ENCODE assay signal across 8 mouse cellular contexts in the genomic region with DNA sequence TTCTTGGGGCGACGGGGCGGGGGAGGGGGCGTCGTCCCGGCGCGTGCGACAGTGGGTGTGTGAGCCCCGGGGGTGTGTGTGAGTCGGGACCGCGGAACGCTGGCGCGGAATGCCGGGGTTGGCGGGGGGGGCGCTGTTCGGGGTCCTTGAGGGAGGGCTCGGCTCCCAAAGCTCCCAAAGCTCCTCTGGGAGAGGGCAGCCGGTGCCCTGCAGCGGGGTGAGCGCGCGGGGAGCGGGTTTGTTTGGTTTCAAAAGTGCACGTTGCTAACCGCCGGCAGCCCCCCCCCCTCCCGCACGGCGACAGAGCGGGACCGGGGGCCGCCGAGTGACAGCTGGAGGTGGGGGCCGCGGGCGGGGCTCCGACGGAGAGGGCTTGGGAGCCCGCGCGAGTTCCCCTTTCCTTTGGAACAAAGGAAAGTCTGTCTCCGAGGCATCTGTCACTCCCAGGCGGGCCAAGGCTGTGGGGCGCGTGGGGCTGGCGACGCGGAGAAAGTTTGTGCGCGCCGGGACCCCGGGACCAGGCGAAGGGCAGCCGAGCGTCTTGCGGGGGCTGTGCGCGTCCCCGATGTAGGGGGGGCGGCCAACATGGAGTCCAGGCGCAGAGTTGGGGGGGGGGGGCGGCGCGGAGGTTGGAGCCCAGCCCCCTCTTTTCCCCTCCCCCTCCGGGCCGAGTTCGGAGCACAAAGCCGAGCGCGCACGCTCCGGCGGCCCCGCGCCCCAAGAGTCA. TPM values are rescaled to one million over a fixed set of nuclear protein-coding genes. Genes with fewer than 3 reads are reported as not detected.
DNase-seq lines count a peak whose midpoint lies in the region; ATAC-seq and TF ChIP-seq lines count a peak whose summit lies in the region.

No protein-coding gene starts in this region.

- peak; percentile 93 for DNase-seq in heart, adult 11 months
- DNase-seq in heart, adult 9 months (ENCODE audit: low spot score in 2 of 2) = no peak
- DNase-seq in embryonic facial prominence, embryonic 11.5 days (ENCODE audit: low spot score) = peak; percentile 84
- DNase-seq in ovary, postnatal 14 days (ENCODE audit: low spot score) = peak; percentile 33

- H3K36me3 ChIP-seq in E14TG2a.4 (ENCODE audit: insufficient read depth, low read length) = peaks cover 49% of the 10 kb centered on the region
- no peaks in the 10 kb centered on the region; the same call in 1 of the 2 replicates for H3K36me3 ChIP-seq in embryonic facial prominence, embryonic 11.5 days (replicated peaks; ENCODE audit: control insufficient read depth, insufficient read depth, low read depth, low read length)
- peaks cover 4% of the 10 kb centered on the region for H3K36me3 ChIP-seq in hindbrain, embryonic 12.5 days
- no peaks in the 10 kb centered on the region for H3K36me3 ChIP-seq in liver, embryonic 16.5 days (ENCODE audit: control insufficient read depth, insufficient read depth)

- H3K4me3 ChIP-seq in E14TG2a.4 (replicated peaks; ENCODE audit: low read length) = peak overlapping the region; percentile 92
- H3K4me3 ChIP-seq in embryonic facial prominence, embryonic 11.5 days (ENCODE audit: low read depth, low read length) = peak overlapping the region; percentile 95
- H3K4me3 ChIP-seq in hindbrain, embryonic 12.5 days = peak overlapping the region; percentile 75
- H3K4me3 ChIP-seq in liver, embryonic 16.5 days (ENCODE audit: low read depth, low read length) = peak overlapping the region; percentile 71

- peak overlapping the region; percentile 96 for H3K27ac ChIP-seq in embryonic facial prominence, embryonic 11.5 days (replicated peaks; ENCODE audit: low read depth, low read length)
- H3K27ac ChIP-seq in hindbrain, embryonic 12.5 days = peak overlapping the region; percentile 91
- H3K27ac ChIP-seq in liver, embryonic 16.5 days (ENCODE audit: low read length) = peak overlapping the region; percentile 67

- H3K4me2 ChIP-seq in embryonic facial prominence, embryonic 11.5 days (ENCODE audit: low read depth, low read length) = peak overlapping the region; percentile 96
- H3K4me2 ChIP-seq in hindbrain, embryonic 12.5 days (replicated peaks) = peak overlapping the region; percentile 87
- H3K4me2 ChIP-seq in liver, embryonic 16.5 days (ENCODE audit: low read depth, low read length) = peak overlapping the region; percentile 92

- ATAC-seq in embryonic facial prominence, embryonic 11.5 days (replicated peaks; ENCODE audit: insufficient number of reproducible peaks, low FRiP score, low TSS enrichment, low read depth) = peak; percentile 26; the same call in 1 of the 2 replicates
- peak; percentile 32 for ATAC-seq in hindbrain, embryonic 12.5 days (ENCODE audit: low FRiP score)
- ATAC-seq in liver, embryonic 16.5 days (ENCODE audit: low read depth) = 0 out of 2 replicates have a peak, but pooled peaks have one; percentile 17
- ATAC-seq in erythroid progenitor cell, adult 5-6 weeks (replicated peaks; ENCODE audit: low FRiP score, poor library complexity, severe bottlenecking) = no peak

- H3K27me3 ChIP-seq in E14TG2a.4 (ENCODE audit: insufficient read depth, low read length) = no peaks in the 10 kb centered on the region
- H3K27me3 ChIP-seq in embryonic facial prominence, embryonic 11.5 days (ENCODE audit: control insufficient read depth, insufficient read depth, low read length) = no peaks in the 10 kb centered on the region
- H3K27me3 ChIP-seq in hindbrain, embryonic 12.5 days = no peaks in the 10 kb centered on the region; the same call in 1 of the 2 replicates
- H3K27me3 ChIP-seq in liver, embryonic 16.5 days (ENCODE audit: control insufficient read depth, insufficient read depth, low read depth, low read length) = no peaks in the 10 kb centered on the region

- 0 out of 2 replicates have a peak, but pooled peaks cover 6% of the 10 kb centered on the region for H3K9me3 ChIP-seq in E14TG2a.4 (ENCODE audit: low read length)
- no peaks in the 10 kb centered on the region for H3K9me3 ChIP-seq in embryonic facial prominence, embryonic 11.5 days (replicated peaks; ENCODE audit: control insufficient read depth, low read length)
- no peaks in the 10 kb centered on the region for H3K9me3 ChIP-seq in hindbrain, embryonic 12.5 days (replicated peaks)
- no peaks in the 10 kb centered on the region for H3K9me3 ChIP-seq in liver, embryonic 16.5 days (replicated peaks; ENCODE audit: control insufficient read depth, low read length)

- H3K4me1 ChIP-seq in E14TG2a.4 (replicated peaks; ENCODE audit: low read depth, low read length) = peaks cover 67% of the 10 kb centered on the region
- peaks cover 7% of the 10 kb centered on the region for H3K4me1 ChIP-seq in embryonic facial prominence, embryonic 11.5 days (ENCODE audit: control insufficient read depth, insufficient read depth, low read length)
- peaks cover 54% of the 10 kb centered on the region for H3K4me1 ChIP-seq in hindbrain, embryonic 12.5 days
- peaks cover 33% of the 10 kb centered on the region for H3K4me1 ChIP-seq in liver, embryonic 16.5 days (ENCODE audit: control insufficient read depth, low read depth, low read length)

- peak overlapping the region; percentile 95 for H3K9ac ChIP-seq in embryonic facial prominence, embryonic 11.5 days (replicated peaks; ENCODE audit: low read length)
- H3K9ac ChIP-seq in hindbrain, embryonic 12.5 days = peak overlapping the region; percentile 84
- peak overlapping the region; percentile 70 for H3K9ac ChIP-seq in liver, embryonic 16.5 days (ENCODE audit: low read depth, low read length)

- TF ChIP-seq CTCF in E14TG2a.4 (conservative IDR thresholded peaks at IDR 0.05; ENCODE audit: low read length) = no peak

- WGBS in embryonic facial prominence, embryonic 11.5 days = under 1% methylated on average over 59 of the region's 79 CpGs
- under 1% methylated on average over 49 of the region's 79 CpGs for WGBS in hindbrain, embryonic 12.5 days
- under 1% methylated on average over 64 of the region's 79 CpGs for WGBS in liver, embryonic 16.5 days (ENCODE audit: insufficient replicate concordance)

RNA-seq across cellular contexts. Expression of gene Tgif2, which starts 0.7 kb away (rescaled TPM):
- 91.0 and 97.6 TPM in 2 replicates for polyA plus RNA-seq in embryonic facial prominence, embryonic 11.5 days (2014; fragmentation: Nextera tagmentation; extraction: Ambion mirVana)
- 60.1 and 64.4 TPM in 2 replicates for polyA plus RNA-seq in hindbrain, embryonic 12.5 days (2016; fragmentation: Nextera tagmentation; extraction: Ambion mirVana)
- 5.1 and 5.4 TPM in 2 replicates for polyA plus RNA-seq in liver, embryonic 16.5 days (2015; fragmentation: Nextera tagmentation; extraction: Ambion mirVana)
- 2.2 and 3.8 TPM in 2 replicates for total RNA-seq in erythroid progenitor cell, adult 5-6 weeks (2015; ENCODE audit: low replicate concordance)
- total RNA-seq in erythroid progenitor cell, adult 5-6 weeks (2017; ENCODE audit: low replicate concordance) = 1.9 and 18.2 TPM in 2 replicates

RNA-seq across cellular contexts. Expression of gene 4930518I15Rik, which starts 17.3 kb away (rescaled TPM):
- polyA plus RNA-seq in embryonic facial prominence, embryonic 11.5 days (2014; fragmentation: Nextera tagmentation; extraction: Ambion mirVana) = 4.3 and 5.5 TPM in 2 replicates
- polyA plus RNA-seq in hindbrain, embryonic 12.5 days (2016; fragmentation: Nextera tagmentation; extraction: Ambion mirVana) = 10.0 and 10.7 TPM in 2 replicates
- 2.1 and 2.6 TPM in 2 replicates for polyA plus RNA-seq in liver, embryonic 16.5 days (2015; fragmentation: Nextera tagmentation; extraction: Ambion mirVana)
- total RNA-seq in erythroid progenitor cell, adult 5-6 weeks (2015; ENCODE audit: low replicate concordance) = 3.2 TPM in 1 of 2 replicates, not detected in the other
- total RNA-seq in erythroid progenitor cell, adult 5-6 weeks (2017; ENCODE audit: low replicate concordance) = 3.9 and 4.0 TPM in 2 replicates

RNA-seq across cellular contexts. Expression of gene Rab5if, which starts 22.5 kb away (rescaled TPM):
- polyA plus RNA-seq in embryonic facial prominence, embryonic 11.5 days (2014; fragmentation: Nextera tagmentation; extraction: Ambion mirVana) = 217 and 219 TPM in 2 replicates
- polyA plus RNA-seq in hindbrain, embryonic 12.5 days (2016; fragmentation: Nextera tagmentation; extraction: Ambion mirVana) = 170 and 175 TPM in 2 replicates
- 112 and 117 TPM in 2 replicates for polyA plus RNA-seq in liver, embryonic 16.5 days (2015; fragmentation: Nextera tagmentation; extraction: Ambion mirVana)
- 62.7 and 85.9 TPM in 2 replicates for total RNA-seq in erythroid progenitor cell, adult 5-6 weeks (2015; ENCODE audit: low replicate concordance)
- total RNA-seq in erythroid progenitor cell, adult 5-6 weeks (2017; ENCODE audit: low replicate concordance) = 28.8 and 48.1 TPM in 2 replicates

RNA-seq across cellular contexts. Expression of gene Sla2, which starts 46.5 kb away (rescaled TPM):
- polyA plus RNA-seq in embryonic facial prominence, embryonic 11.5 days (2014; fragmentation: Nextera tagmentation; extraction: Ambion mirVana) = 0.46 and 0.48 TPM in 2 replicates
- 0.23 and 0.34 TPM in 2 replicates for polyA plus RNA-seq in hindbrain, embryonic 12.5 days (2016; fragmentation: Nextera tagmentation; extraction: Ambion mirVana)
- 1.5 and 1.7 TPM in 2 replicates for polyA plus RNA-seq in liver, embryonic 16.5 days (2015; fragmentation: Nextera tagmentation; extraction: Ambion mirVana)
- 0.72 TPM in 1 of 2 replicates, not detected in the other for total RNA-seq in erythroid progenitor cell, adult 5-6 weeks (2015; ENCODE audit: low replicate concordance)
- 0.26 and 0.68 TPM in 2 replicates for total RNA-seq in erythroid progenitor cell, adult 5-6 weeks (2017; ENCODE audit: low replicate concordance)

Comparison
In these comparisons a context has a peak if more than half of its experiments do, and no peak if none do; other contexts are left out.
1. DNase-seq: peak in heart, adult 11 months (single experiment), embryonic facial prominence, embryonic 11.5 days (single experiment) and ovary, postnatal 14 days (single experiment); none in heart, adult 9 months (0 of 2).
2. Peak in every context shown above with its lines, with median percentiles within 50 percentile points of each other: H3K4me3 ChIP-seq, H3K27ac ChIP-seq, H3K4me2 ChIP-seq and H3K9ac ChIP-seq.